Mouse (Mus musculus) granulocyte monocyte progenitor cell, adult 5-6 weeks (primary cell): ENCODE results near the gene Plk4. TPM values are rescaled to one million over a fixed set of nuclear protein-coding genes. Genes with fewer than 3 reads are reported as not detected.
"Not testable (repeated sequence)": the region's sequence is repeated elsewhere in the genome, so short reads cannot be mapped to it uniquely, and the experiment has no call there.

Source experiments
- ATAC-seq: replicated peaks from 2 replicates; pipeline ENCODE4 v1.8.0; 2016; ENCODE audit warnings: mild to moderate bottlenecking, moderate TSS enrichment, inconsistent platforms; ENCODE audit not compliant: poor library complexity, severe bottlenecking
- total RNA-seq, 2 experiments: library from RNA; stranded (forward) in 1 of 2; stranded (reverse) in 1 of 2; fragments of 200-712, 200-1000 nt in 1 of 2; fragments of >200 nt in 1 of 2; fragmentation: Nextera tagmentation in 1 of 2; gene quantifications; 2 replicates each; pipeline ENCODE4 v1.2.3; 2014 to 2017

Gene Plk4
- total RNA-seq (2014; fragmentation: Nextera tagmentation) (24.9 and 48.1 TPM in 2 replicates), total RNA-seq (2017) (85.3 and 87.9 TPM in 2 replicates)

GRCm38 (mm10) chr3:40799530-40800372 is at the start of gene Plk4:
TSS of gene Plk4 (plus strand) at chr3:40800019.
- peak; percentile 75 for ATAC-seq

GRCm38 (mm10) chr3:40760746-40761145 is 39.1 kb upstream of the Plk4 start:
- no peak for ATAC-seq

DNA sequence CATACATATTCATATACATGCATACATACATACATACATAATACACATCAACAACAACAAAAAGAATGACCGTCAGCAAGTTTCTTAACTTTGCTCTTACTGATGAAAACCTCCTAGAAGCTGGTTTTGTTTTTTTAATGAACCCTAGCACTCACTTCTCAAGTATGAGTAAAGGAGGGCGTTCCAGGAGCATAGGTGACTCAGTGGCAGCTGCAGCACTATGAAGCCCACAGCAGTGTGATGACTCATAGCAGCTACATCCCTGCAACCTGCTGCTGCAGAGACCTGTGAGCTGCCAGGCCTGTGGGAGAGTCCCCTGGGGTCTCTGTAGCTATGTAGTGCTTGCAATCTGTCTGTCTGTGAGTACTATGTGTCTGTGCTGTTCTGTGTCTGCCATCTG is 38.5 kb upstream of the Plk4 start:
- ATAC-seq, result no peak

GRCm38 (mm10) chr3:40793783-40794182 is 6.0 kb upstream of the Plk4 start:
- ATAC-seq, result no peak

DNA sequence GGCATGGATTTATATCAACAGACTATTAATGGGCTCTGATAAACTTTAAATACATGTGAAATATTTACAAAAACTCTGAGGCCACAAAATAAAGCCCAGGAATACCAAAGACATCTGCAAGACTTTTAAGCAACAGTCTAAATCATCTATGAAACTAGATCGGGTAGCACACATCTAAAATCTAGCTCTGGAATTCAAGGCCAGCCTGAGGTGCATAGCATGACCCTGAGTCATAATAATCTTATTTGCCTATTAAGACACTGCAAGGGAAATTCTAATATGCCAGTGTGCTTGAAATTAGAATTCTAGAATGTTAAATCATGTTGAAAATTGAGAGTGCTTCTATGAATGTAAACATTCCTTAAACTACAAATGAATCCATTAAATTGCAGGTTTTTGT is 1.8 kb upstream of the Plk4 start:
- no peak for ATAC-seq

DNA sequence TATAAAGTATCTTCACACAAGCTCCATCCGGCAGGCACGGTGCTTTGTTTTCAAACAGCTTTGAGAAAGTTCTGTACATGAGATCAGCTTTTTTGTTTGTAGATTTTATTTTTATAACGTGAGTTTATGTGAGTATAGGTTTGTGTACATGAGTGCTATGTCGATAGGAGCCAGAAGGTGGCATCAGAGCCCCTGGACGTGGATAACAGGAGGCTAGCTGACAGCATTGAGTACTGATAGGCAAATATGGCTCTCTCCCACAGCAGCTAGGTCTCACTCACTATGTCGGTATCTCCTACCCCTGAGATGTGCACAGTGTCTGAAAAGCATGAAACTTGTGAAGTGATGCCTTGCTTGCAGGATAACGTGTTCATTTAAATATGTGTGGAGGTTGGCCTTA is 1.3 kb upstream of the Plk4 start:
- peak; percentile 68 for ATAC-seq

DNA sequence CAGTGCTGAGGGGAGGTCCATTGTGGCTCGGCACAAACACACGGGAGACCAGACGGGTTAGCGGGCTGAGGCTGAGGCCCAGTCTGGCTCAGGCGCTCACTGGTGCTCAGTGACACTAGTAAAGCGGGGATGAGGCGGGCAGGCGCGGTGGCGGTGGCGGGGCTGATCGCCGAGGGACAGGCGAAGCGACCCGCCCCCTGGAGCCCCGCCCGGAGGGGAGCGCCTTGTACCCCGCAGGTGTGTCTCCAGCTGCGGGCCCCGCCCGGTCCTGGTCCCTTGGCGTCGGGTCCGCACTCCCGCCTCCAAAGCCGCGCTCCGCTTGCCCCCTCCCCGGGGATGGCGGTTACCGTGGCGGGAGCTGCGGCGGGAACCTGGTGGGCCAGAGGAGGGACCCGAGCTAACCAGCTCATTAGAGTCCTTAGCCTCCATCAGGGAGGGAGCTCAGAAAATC is 579 bp downstream of the Plk4 start:
- peak; percentile 47 for ATAC-seq

DNA sequence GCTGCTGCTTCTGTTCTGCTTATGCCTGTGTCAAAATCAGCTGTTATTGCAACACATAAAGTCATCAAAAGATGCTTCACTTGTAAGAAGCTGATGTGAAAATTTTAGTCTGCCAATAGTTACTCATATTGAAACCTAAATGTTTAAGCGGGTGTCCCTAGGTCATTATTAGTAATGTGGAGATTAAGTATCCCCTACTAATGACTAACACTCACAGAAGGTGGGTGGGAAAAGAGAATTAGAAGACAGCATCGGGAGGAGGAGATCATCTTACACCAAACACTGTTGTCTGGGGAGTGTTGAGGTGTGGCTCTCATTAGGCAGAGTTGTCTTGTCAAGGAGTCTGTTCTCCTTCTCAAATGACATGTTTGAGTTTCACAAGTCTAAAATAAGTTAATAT is 7.1 kb downstream of the Plk4 start:
- ATAC-seq, result no peak

GRCm38 (mm10) chr3:40808686-40809085 is 8.9 kb downstream of the Plk4 start:
- ATAC-seq, result no peak

GRCm38 (mm10) chr3:40809894-40810293 is 10.1 kb downstream of the Plk4 start:
- no peak for ATAC-seq

GRCm38 (mm10) chr3:40813275-40813674 is 13.5 kb downstream of the Plk4 start:
- no peak for ATAC-seq

DNA sequence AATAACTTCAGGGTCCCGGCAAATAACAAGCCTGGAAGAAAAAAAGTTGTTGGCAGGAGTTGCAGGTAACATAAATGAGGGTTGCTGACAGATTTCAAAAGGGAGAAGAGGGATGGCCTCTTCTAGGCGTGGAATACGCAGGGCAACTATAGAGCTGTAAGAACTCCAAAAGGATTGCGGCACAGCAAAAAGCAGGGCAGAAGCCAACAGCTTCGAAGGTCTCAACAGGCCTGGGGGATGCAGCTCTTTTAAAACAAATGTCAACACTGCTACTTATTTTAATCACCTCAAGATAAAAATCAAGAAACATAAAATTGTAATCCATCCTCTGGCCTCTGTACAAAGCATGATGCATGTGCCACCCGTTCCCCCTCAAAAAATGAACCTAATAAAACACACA is 45.7 kb downstream of the Plk4 start:
- ATAC-seq, result not testable (repeated sequence)

DNA sequence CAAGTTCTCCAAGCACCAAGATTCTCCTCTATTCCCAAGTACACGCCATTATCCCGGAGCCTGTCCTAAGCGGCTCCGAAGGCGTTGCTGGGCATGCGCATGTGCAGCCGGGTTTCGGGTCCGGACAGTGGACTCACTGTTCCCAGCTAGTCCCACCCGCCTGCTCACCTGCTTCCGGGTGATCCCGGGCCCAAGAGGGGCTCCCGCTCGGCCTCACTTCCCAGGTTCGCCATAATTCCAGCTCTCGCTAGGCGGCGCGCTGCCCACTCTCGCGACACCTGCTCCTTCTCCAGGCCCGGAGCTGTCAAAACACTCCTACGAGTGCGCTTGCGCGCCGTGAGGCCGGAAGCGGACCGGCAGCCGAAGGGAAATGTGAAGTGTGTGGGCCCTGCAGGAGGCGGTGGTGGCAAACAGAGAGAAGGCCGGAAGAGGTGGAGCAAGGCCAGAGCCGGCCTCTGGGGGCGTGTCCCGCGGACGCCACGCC is 46.7 kb downstream of the Plk4 start, which contains the start of gene Mfsd8:
Mfsd8 (minus strand) TSS at position 414 of the 484 bp plus-strand sequence.
- peak; percentile 91 for ATAC-seq

DNA sequence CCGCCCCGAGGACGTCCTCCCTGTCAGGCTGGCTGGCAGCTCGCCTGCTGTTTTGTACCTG is 47.0 kb downstream of the Plk4 start, which contains the start of gene Abhd18:
Abhd18 (plus strand) TSS at position 14 of the 61 bp plus-strand sequence.
- ATAC-seq, result not testable (repeated sequence)

GRCm38 (mm10) chr3:40847018-40847417 is 47.2 kb downstream of the Plk4 start:
- peak; percentile 60 for ATAC-seq

- ATAC-seq, result not testable (repeated sequence)
Measured at GRCm38 (mm10) chr3:40847936-40848335, 48.1 kb downstream of the Plk4 start.

DNA sequence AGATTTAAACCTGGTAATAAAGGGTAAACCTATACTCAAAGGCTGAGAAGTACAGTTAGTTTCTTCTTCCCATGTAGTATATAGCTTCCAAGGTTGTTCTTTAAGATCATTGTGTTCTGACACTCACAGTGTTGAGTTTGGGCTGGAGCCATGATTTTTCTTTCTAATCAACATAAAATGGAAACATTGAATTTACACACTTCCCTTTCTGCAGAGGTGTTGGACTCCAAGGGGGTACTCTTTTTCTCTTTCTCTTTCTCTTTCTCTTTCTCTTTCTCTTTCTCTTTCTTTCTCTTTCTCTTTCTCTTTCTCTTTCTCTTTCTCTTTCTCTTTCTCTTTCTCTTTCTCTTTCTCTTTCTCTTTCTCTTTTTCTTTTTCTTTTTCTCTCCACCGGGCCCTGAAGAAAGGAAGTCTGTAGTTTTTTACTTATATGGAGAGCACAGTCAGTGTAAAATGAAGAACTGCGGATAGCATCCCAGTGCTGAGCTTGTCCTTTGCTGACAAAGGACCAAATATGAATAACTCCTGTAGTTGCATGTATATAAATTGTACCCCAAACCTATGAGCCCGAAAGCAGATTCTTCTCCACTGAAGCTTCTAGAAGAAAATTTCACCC is 53.4 kb downstream of the Plk4 start:
- ATAC-seq, result not testable (repeated sequence)

Other genes starting within 250 kb of the Plk4 start
- gene Slc25a31, start 91.2 kb upstream of the Plk4 start, total RNA-seq (2014; fragmentation: Nextera tagmentation), result not detected in 2 replicates
- gene Slc25a31, start 91.2 kb upstream of the Plk4 start, total RNA-seq (2017), result not detected in 2 replicates
- 14.8 and 23.1 TPM in 2 replicates for gene Hspa4l, start 55.5 kb upstream of the Plk4 start, total RNA-seq (2014; fragmentation: Nextera tagmentation)
- 36.2 and 41.4 TPM in 2 replicates for gene Hspa4l, start 55.5 kb upstream of the Plk4 start, total RNA-seq (2017)
- 15.3 and 21.9 TPM in 2 replicates for gene Mfsd8, start 46.9 kb downstream of the Plk4 start, total RNA-seq (2014; fragmentation: Nextera tagmentation)
- gene Mfsd8, start 46.9 kb downstream of the Plk4 start, total RNA-seq (2017), result 3.0 and 6.1 TPM in 2 replicates
- gene Abhd18, start 47.0 kb downstream of the Plk4 start, total RNA-seq (2014; fragmentation: Nextera tagmentation), result 5.7 and 10.3 TPM in 2 replicates
- 4.8 and 9.4 TPM in 2 replicates for gene Abhd18, start 47.0 kb downstream of the Plk4 start, total RNA-seq (2017)
- not detected in 2 replicates for gene 1700034I23Rik, start 102.5 kb downstream of the Plk4 start, total RNA-seq (2014; fragmentation: Nextera tagmentation)
- not detected in 2 replicates for gene 1700034I23Rik, start 102.5 kb downstream of the Plk4 start, total RNA-seq (2017)
- 11.6 and 15.9 TPM in 2 replicates for gene Larp1b, start 149.8 kb downstream of the Plk4 start, total RNA-seq (2014; fragmentation: Nextera tagmentation)
- gene Larp1b, start 149.8 kb downstream of the Plk4 start, total RNA-seq (2017), result 23.7 and 33.1 TPM in 2 replicates